Mouse (Mus musculus): ENCODE measurements around the gene Tmem191c. TPM values are rescaled to one million over a fixed set of nuclear protein-coding genes. Genes with fewer than 3 reads are reported as not detected.

The Tmem191c gene
- polyA plus RNA-seq, 1 experiment from 2014 or later, result 3.9 TPM

- no peak for ATAC-seq (ENCODE audit: insufficient read depth)
- no peak overlapping the region for H3K4me2 ChIP-seq
- H3K4me1 ChIP-seq (replicated peaks), result peaks cover 60% of the 10 kb centered on the region
- WGBS (ENCODE audit: insufficient replicate concordance), result 71% methylated on average over 1 of the region's 1 CpGs
- no peak overlapping the region for H3K9ac ChIP-seq
- H3K27ac ChIP-seq (replicated peaks), result no peak overlapping the region
- no peak overlapping the region for H3K4me3 ChIP-seq (replicated peaks)
- no peaks in the 10 kb centered on the region for H3K36me3 ChIP-seq (replicated peaks)
- H3K27me3 ChIP-seq, result no peaks in the 10 kb centered on the region
- no peaks in the 10 kb centered on the region for H3K9me3 ChIP-seq (replicated peaks)
Measured at GRCm38 (mm10) chr16:17244996-17245395, 30.9 kb upstream of the Tmem191c start.

- Histone ChIP-seq H3K4me2 (no peak overlapping the region), H3K9ac (no peak overlapping the region), H3K27ac (replicated peaks) (0 out of 2 replicates have a peak overlapping the region, but pooled peaks have one; percentile 11), H3K9me3 (replicated peaks) (no peaks in the 10 kb centered on the region), H3K4me1 (replicated peaks) (peaks cover 74% of the 10 kb centered on the region), H3K4me3 (replicated peaks) (no peak overlapping the region), H3K36me3 (replicated peaks) (no peaks in the 10 kb centered on the region), H3K27me3 (no peaks in the 10 kb centered on the region)
- ATAC-seq (ENCODE audit: insufficient read depth), result no peak
- WGBS (ENCODE audit: insufficient replicate concordance), result 60% methylated on average over 4 of the region's 4 CpGs
Measured at GRCm38 (mm10) chr16:17247727-17248126, 28.1 kb upstream of the Tmem191c start.

- peaks cover 83% of the 10 kb centered on the region for H3K4me1 ChIP-seq (replicated peaks)
- no peaks in the 10 kb centered on the region for H3K36me3 ChIP-seq (replicated peaks)
- H3K9ac ChIP-seq, result no peak overlapping the region
- no peak overlapping the region for H3K4me3 ChIP-seq (replicated peaks)
- WGBS (ENCODE audit: insufficient replicate concordance), result 8% methylated on average over 6 of the region's 6 CpGs
- no peaks in the 10 kb centered on the region for H3K9me3 ChIP-seq (replicated peaks)
- H3K4me2 ChIP-seq, result peak overlapping the region; percentile 37
- H3K27me3 ChIP-seq, result no peaks in the 10 kb centered on the region
- peak; percentile 63 for ATAC-seq (ENCODE audit: insufficient read depth)
- peak overlapping the region; percentile 48 for H3K27ac ChIP-seq (replicated peaks)
Measured at GRCm38 (mm10) chr16:17249135-17249534, 26.7 kb upstream of the Tmem191c start.

GRCm38 (mm10) chr16:17251539-17251938 is 24.3 kb upstream of the Tmem191c start:
- Histone ChIP-seq H3K4me2 (peak overlapping the region; percentile 46), H3K27me3 (no peaks in the 10 kb centered on the region), H3K27ac (replicated peaks) (peak overlapping the region; percentile 71), H3K4me3 (replicated peaks) (no peak overlapping the region), H3K36me3 (replicated peaks) (no peaks in the 10 kb centered on the region), H3K9ac (peak overlapping the region; percentile 35; the same call in 1 of the 2 replicates), H3K4me1 (replicated peaks) (peaks cover 89% of the 10 kb centered on the region), H3K9me3 (replicated peaks) (no peaks in the 10 kb centered on the region)
- 64% methylated on average over 3 of the region's 3 CpGs for WGBS (ENCODE audit: insufficient replicate concordance)
- ATAC-seq (ENCODE audit: insufficient read depth), result no peak; the same call in 1 of the 2 replicates

GRCm38 (mm10) chr16:17252086-17252726 is 23.7 kb upstream of the Tmem191c start:
- H3K27ac ChIP-seq (replicated peaks), result peak overlapping the region; percentile 71
- ATAC-seq (ENCODE audit: insufficient read depth), result peak; percentile 83
- H3K9ac ChIP-seq, result peak overlapping the region; percentile 35
- H3K4me3 ChIP-seq (replicated peaks), result no peak overlapping the region
- H3K9me3 ChIP-seq (replicated peaks), result no peaks in the 10 kb centered on the region
- peaks cover 89% of the 10 kb centered on the region for H3K4me1 ChIP-seq (replicated peaks)
- 32% methylated on average over 3 of the region's 3 CpGs for WGBS (ENCODE audit: insufficient replicate concordance)
- peak overlapping the region; percentile 46 for H3K4me2 ChIP-seq
- peaks cover 5% of the 10 kb centered on the region; the same call in 1 of the 2 replicates for H3K36me3 ChIP-seq (replicated peaks)
- no peaks in the 10 kb centered on the region for H3K27me3 ChIP-seq

- H3K27me3 ChIP-seq, result no peaks in the 10 kb centered on the region
- WGBS (ENCODE audit: insufficient replicate concordance), result 27% methylated on average over 7 of the region's 7 CpGs
- peaks cover 87% of the 10 kb centered on the region for H3K4me1 ChIP-seq (replicated peaks)
- H3K9ac ChIP-seq, result peak overlapping the region; percentile 35; the same call in 1 of the 2 replicates
- peak overlapping the region; percentile 46 for H3K4me2 ChIP-seq
- H3K4me3 ChIP-seq (replicated peaks), result no peak overlapping the region
- H3K27ac ChIP-seq (replicated peaks), result peak overlapping the region; percentile 71
- ATAC-seq (ENCODE audit: insufficient read depth), result peak; percentile 27; the same call in 1 of the 2 replicates
- no peaks in the 10 kb centered on the region for H3K9me3 ChIP-seq (replicated peaks)
- peaks cover 11% of the 10 kb centered on the region for H3K36me3 ChIP-seq (replicated peaks)
Measured at GRCm38 (mm10) chr16:17252841-17253240, 23.0 kb upstream of the Tmem191c start.

- Histone ChIP-seq H3K36me3 (replicated peaks) (peaks cover 24% of the 10 kb centered on the region), H3K27ac (replicated peaks) (no peak overlapping the region), H3K4me3 (replicated peaks) (no peak overlapping the region), H3K4me1 (replicated peaks) (peaks cover 75% of the 10 kb centered on the region), H3K27me3 (no peaks in the 10 kb centered on the region), H3K4me2 (peak overlapping the region; percentile 46; the same call in 1 of the 2 replicates), H3K9me3 (replicated peaks) (no peaks in the 10 kb centered on the region), H3K9ac (no peak overlapping the region)
- no peak for ATAC-seq (ENCODE audit: insufficient read depth)
- 62% methylated on average over 4 of the region's 4 CpGs for WGBS (ENCODE audit: insufficient replicate concordance)
Measured at GRCm38 (mm10) chr16:17254005-17254597, 21.8 kb upstream of the Tmem191c start.

- H3K4me2 ChIP-seq, result no peak overlapping the region
- no peaks in the 10 kb centered on the region for H3K9me3 ChIP-seq (replicated peaks)
- no peak overlapping the region for H3K27ac ChIP-seq (replicated peaks)
- H3K27me3 ChIP-seq, result no peaks in the 10 kb centered on the region
- ATAC-seq (ENCODE audit: insufficient read depth), result no peak
- peaks cover 28% of the 10 kb centered on the region for H3K36me3 ChIP-seq (replicated peaks)
- 63% methylated on average over 2 of the region's 2 CpGs for WGBS (ENCODE audit: insufficient replicate concordance)
- H3K4me3 ChIP-seq (replicated peaks), result no peak overlapping the region
- H3K4me1 ChIP-seq (replicated peaks), result peaks cover 63% of the 10 kb centered on the region
- no peak overlapping the region for H3K9ac ChIP-seq
Measured at GRCm38 (mm10) chr16:17255270-17255669, 20.6 kb upstream of the Tmem191c start.

GRCm38 (mm10) chr16:17257359-17257821 is 18.5 kb upstream of the Tmem191c start:
- peaks cover 28% of the 10 kb centered on the region for H3K36me3 ChIP-seq (replicated peaks)
- peaks cover 43% of the 10 kb centered on the region for H3K4me1 ChIP-seq (replicated peaks)
- H3K27me3 ChIP-seq, result no peaks in the 10 kb centered on the region
- H3K4me2 ChIP-seq, result no peak overlapping the region
- H3K9ac ChIP-seq, result no peak overlapping the region
- H3K4me3 ChIP-seq (replicated peaks), result no peak overlapping the region
- 71% methylated on average over 9 of the region's 9 CpGs for WGBS (ENCODE audit: insufficient replicate concordance)
- ATAC-seq (ENCODE audit: insufficient read depth), result no peak
- no peak overlapping the region for H3K27ac ChIP-seq (replicated peaks)
- no peaks in the 10 kb centered on the region for H3K9me3 ChIP-seq (replicated peaks)

- 83% methylated on average over 12 of the region's 12 CpGs for WGBS (ENCODE audit: insufficient replicate concordance)
- H3K9ac ChIP-seq, result no peak overlapping the region
- H3K9me3 ChIP-seq (replicated peaks), result no peaks in the 10 kb centered on the region
- ATAC-seq (ENCODE audit: insufficient read depth), result no peak
- H3K4me3 ChIP-seq (replicated peaks), result no peak overlapping the region
- no peak overlapping the region for H3K27ac ChIP-seq (replicated peaks)
- H3K4me1 ChIP-seq (replicated peaks), result peaks cover 28% of the 10 kb centered on the region
- no peaks in the 10 kb centered on the region for H3K27me3 ChIP-seq
- peaks cover 28% of the 10 kb centered on the region for H3K36me3 ChIP-seq (replicated peaks)
- H3K4me2 ChIP-seq, result no peak overlapping the region
Measured at GRCm38 (mm10) chr16:17258917-17259316, 17.0 kb upstream of the Tmem191c start.

GRCm38 (mm10) chr16:17261341-17261740 is 14.5 kb upstream of the Tmem191c start:
- Histone ChIP-seq H3K9ac (no peak overlapping the region), H3K4me1 (replicated peaks) (peaks cover 8% of the 10 kb centered on the region), H3K9me3 (replicated peaks) (no peaks in the 10 kb centered on the region), H3K36me3 (replicated peaks) (peaks cover 28% of the 10 kb centered on the region), H3K27me3 (no peaks in the 10 kb centered on the region), H3K27ac (replicated peaks) (no peak overlapping the region), H3K4me2 (no peak overlapping the region), H3K4me3 (replicated peaks) (no peak overlapping the region)
- WGBS (ENCODE audit: insufficient replicate concordance), result 71% methylated on average over 1 of the region's 1 CpGs
- no peak for ATAC-seq (ENCODE audit: insufficient read depth)

Data from liver, embryonic 15.5 days (tissue).